Mouse (Mus musculus) bone marrow macrophage, adult 2 months (primary cell): ENCODE results near the gene Btn2a2.

Experiments
- CTCF ChIP-seq: IDR thresholded peaks from 2 replicates; pipeline ENCODE4 v1.5.1; 2012; ENCODE audit warnings: low read depth, mild to moderate bottlenecking, low read length, moderate library complexity
- POLR2A ChIP-seq: IDR thresholded peaks from 2 replicates; pipeline ENCODE4 v1.6.1; 2012; ENCODE audit warnings: mild to moderate bottlenecking, low read depth, low read length, borderline replicate concordance

DNA sequence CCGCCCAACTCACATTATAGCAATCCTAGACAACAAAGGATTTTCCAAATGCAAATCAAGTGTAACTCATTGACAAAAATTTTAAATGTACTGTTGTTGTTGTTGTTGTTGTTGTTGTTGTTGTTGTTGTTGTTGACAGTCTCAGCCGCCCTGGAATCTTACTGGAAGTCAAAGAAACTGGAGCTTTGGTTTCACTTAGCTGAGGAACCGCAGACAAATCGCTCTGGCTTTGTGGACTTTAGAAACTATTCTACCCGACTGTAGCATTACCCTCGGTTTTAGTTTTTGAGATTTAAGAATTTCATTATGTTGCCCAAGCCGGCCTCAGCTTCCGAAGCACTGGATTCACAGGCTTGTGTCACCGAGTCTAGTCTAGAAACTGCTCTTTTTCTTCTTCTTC, 34.7 kb downstream of the Btn2a2 start:
- TF ChIP-seq POLR2A (no peak), CTCF (no peak)
